Mouse (Mus musculus): ENCODE results near the gene Becn1.

Becn1 gene

GRCm38 (mm10) chr11:101245071-101245470 lies 57.0 kb downstream of the Becn1 start:
- DNase-seq (ENCODE audit: low read depth, low spot score): no peak

GRCm38 (mm10) chr11:101238071-101238647 lies 63.9 kb downstream of the Becn1 start:
- no peak for DNase-seq (ENCODE audit: low read depth, low spot score)

- no peak for DNase-seq (ENCODE audit: low read depth, low spot score)
Measured at GRCm38 (mm10) chr11:101236782-101237181, 65.3 kb downstream of the Becn1 start.

Measured in CD4-positive, CD25-positive, alpha-beta regulatory T cell, adult 2 months (primary cell).